Mouse (Mus musculus) liver, adult 2 months (tissue): ENCODE data around the gene Olfr1311. TPM values are rescaled to one million over a fixed set of nuclear protein-coding genes. Genes with fewer than 3 reads are reported as not detected.
"Not testable (repeated sequence)": the region's sequence is repeated elsewhere in the genome, so short reads cannot be mapped to it uniquely, and the experiment has no call there.

Experiments
- DNase-seq: peaks from one replicate; pipeline ENCODE4 v3.0.0-alpha.2; 2011; ENCODE audit warnings: low read depth, low spot score; ENCODE audit errors: extremely low read depth
- H3K27ac ChIP-seq: fragments of 200-500 bp; replicated peaks from 2 replicates; pipeline ENCODE4 v1.5.1; 2012; ENCODE audit warnings: low read depth, mild to moderate bottlenecking, control low read depth, inconsistent platforms, low read length; ENCODE audit not compliant: insufficient read depth
- H3K27me3 ChIP-seq: fragments of 200-500 bp; 2 replicates; pipeline ENCODE4 v1.6.1; 2012; ENCODE audit warnings: mild to moderate bottlenecking, moderate library complexity, low read length, inconsistent platforms; ENCODE audit not compliant: control insufficient read depth, insufficient read depth
- H3K36me3 ChIP-seq: fragments of 200-500 bp; 2 replicates; pipeline ENCODE4 v1.6.1; 2012; ENCODE audit warnings: low read length, inconsistent platforms; ENCODE audit not compliant: control insufficient read depth, insufficient read depth
- H3K4me1 ChIP-seq: fragments of 200-500 bp; 2 replicates; pipeline ENCODE4 v1.6.1; 2011; ENCODE audit warnings: low read length; ENCODE audit not compliant: control insufficient read depth, insufficient read depth
- H3K4me3 ChIP-seq: fragments of 200-500 bp; 2 replicates; pipeline ENCODE4 v1.5.1; 2011; ENCODE audit warnings: low read depth, mild to moderate bottlenecking, control low read depth, low read length, moderate library complexity; ENCODE audit not compliant: insufficient read depth
- H3K79me2 ChIP-seq: fragments of 200-500 bp; 2 replicates; pipeline ENCODE4 v1.6.1; 2012; ENCODE audit warnings: inconsistent platforms, mild to moderate bottlenecking, low read length, moderate library complexity; ENCODE audit not compliant: control insufficient read depth, insufficient read depth
- H3K9ac ChIP-seq: fragments of 200-500 bp; 2 replicates; pipeline ENCODE4 v1.6.1; 2012; ENCODE audit warnings: low read depth, mild to moderate bottlenecking, control low read depth, inconsistent platforms, low read length
- CTCF ChIP-seq: fragments of 200-500 bp; IDR thresholded peaks from 2 replicates; pipeline ENCODE4 v1.5.1; 2011; ENCODE audit warnings: low read depth, low read length, control low read depth
- POLR2A ChIP-seq: fragments of 200-500 bp; IDR thresholded peaks from 2 replicates; pipeline ENCODE4 v1.6.1; 2011; ENCODE audit warnings: low read length, control low read depth; ENCODE audit not compliant: insufficient read depth; ENCODE audit errors: extremely low read depth
- WGBS: fragments of 180-500 bp; shearing (Covaris S2); methylation state at CpG from one replicate; pipeline ENCODE4 v1.1.7; 2018; 5-methylcytosine and 5-hydroxymethylcytosine counted together
- polyA plus RNA-seq: library from polyadenylated mRNA; depleted of rRNA; stranded (reverse); fragments of >200 nt; gene quantifications from 2 replicates; pipeline ENCODE4 v1.2.3, GENCODE M21; 2012; rRNA removed
- total RNA-seq: library from RNA; depleted of rRNA; stranded (reverse); fragments of >200 nt; gene quantifications from 2 replicates; pipeline ENCODE4 v1.2.3, GENCODE M21; 2014; rRNA removed

The Olfr1311 gene
- total RNA-seq: not detected in 2 replicates
- not detected in 2 replicates for polyA plus RNA-seq

GRCm38 (mm10) chr2:112024312-112024711, at the start of gene Olfr1311:
Gene Olfr1311, minus strand, starts transcription at chr2:112024412.
- DNase-seq: no peak
- Histone ChIP-seq H3K4me1 (no peaks in the 10 kb centered on the region), H3K4me3 (no peak within 1 kb of the TSS), H3K27me3 (no peaks in the 10 kb centered on the region), H3K9ac (no peak within 1 kb of the TSS), H3K27ac (no peak within 1 kb of the TSS), H3K36me3 (no peaks in the 10 kb centered on the region), H3K79me2 (no peaks in the 10 kb centered on the region)
- TF ChIP-seq POLR2A: no peak
- TF ChIP-seq CTCF: no peak
- WGBS: 85% methylated on average over 2 of the region's 2 CpGs

- Histone ChIP-seq H3K4me3 (no peak within 1 kb of the TSS), H3K79me2 (no peaks in the 10 kb centered on the region), H3K4me1 (no peaks in the 10 kb centered on the region), H3K36me3 (no peaks in the 10 kb centered on the region), H3K9ac (no peak within 1 kb of the TSS), H3K27ac (no peak within 1 kb of the TSS), H3K27me3 (no peaks in the 10 kb centered on the region)
- no peak for DNase-seq
- 20% methylated on average over 1 of the region's 1 CpGs for WGBS
- TF ChIP-seq POLR2A: no peak
- TF ChIP-seq CTCF: no peak
Measured at GRCm38 (mm10) chr2:112050138-112050537, 25.9 kb upstream of the Olfr1311 start, which contains the start of gene Olfr1312. Gene Olfr1312, minus strand, starts transcription at chr2:112050238.

GRCm38 (mm10) chr2:112026971-112027370, 2.8 kb upstream of the Olfr1311 start:
- not testable (repeated sequence) for H3K36me3 ChIP-seq, H3K27ac ChIP-seq, H3K4me3 ChIP-seq, H3K27me3 ChIP-seq, H3K79me2 ChIP-seq, DNase-seq, H3K4me1 ChIP-seq, H3K9ac ChIP-seq
- 34% methylated on average over 6 of the region's 6 CpGs for WGBS

- no peak overlapping the region for H3K27ac ChIP-seq
- H3K27me3 ChIP-seq: no peaks in the 10 kb centered on the region
- WGBS: 74% methylated on average over 3 of the region's 3 CpGs
- TF ChIP-seq POLR2A (no peak), CTCF (no peak)
- H3K36me3 ChIP-seq: no peaks in the 10 kb centered on the region
- no peak for DNase-seq
- H3K79me2 ChIP-seq: no peaks in the 10 kb centered on the region
- H3K4me1 ChIP-seq: no peaks in the 10 kb centered on the region
- H3K9ac ChIP-seq: no peak overlapping the region
- no peak overlapping the region for H3K4me3 ChIP-seq
Measured at GRCm38 (mm10) chr2:112014900-112015299, 9.3 kb downstream of the Olfr1311 start.

GRCm38 (mm10) chr2:112012608-112013007, 11.6 kb downstream of the Olfr1311 start, which contains the start of gene Olfr1310:
Gene Olfr1310, minus strand, starts transcription at chr2:112012708.
- H3K27ac ChIP-seq: no peak within 1 kb of the TSS
- H3K4me1 ChIP-seq: no peaks in the 10 kb centered on the region
- TF ChIP-seq CTCF (no peak), POLR2A (no peak)
- H3K36me3 ChIP-seq: no peaks in the 10 kb centered on the region
- no peaks in the 10 kb centered on the region for H3K27me3 ChIP-seq
- H3K9ac ChIP-seq: no peak within 1 kb of the TSS
- H3K79me2 ChIP-seq: no peaks in the 10 kb centered on the region
- DNase-seq: no peak
- no peak within 1 kb of the TSS for H3K4me3 ChIP-seq

GRCm38 (mm10) chr2:111990181-111990580, 34.0 kb downstream of the Olfr1311 start, which contains the start of gene Olfr1309:
Gene Olfr1309, minus strand, starts transcription at chr2:111990281.
- no peak within 1 kb of the TSS for H3K9ac ChIP-seq
- H3K27ac ChIP-seq: no peak within 1 kb of the TSS
- H3K27me3 ChIP-seq: no peaks in the 10 kb centered on the region
- no peak for DNase-seq
- H3K79me2 ChIP-seq: no peaks in the 10 kb centered on the region
- no peak for TF ChIP-seq POLR2A
- TF ChIP-seq CTCF: no peak
- H3K36me3 ChIP-seq: no peaks in the 10 kb centered on the region
- 43% methylated on average over 1 of the region's 1 CpGs for WGBS
- no peak within 1 kb of the TSS for H3K4me3 ChIP-seq
- H3K4me1 ChIP-seq: no peaks in the 10 kb centered on the region

Other genes with a start within 250 kb of the Olfr1311 start
- gene Olfr1302, start 247.0 kb downstream of the Olfr1311 start, total RNA-seq: not detected in 2 replicates
- gene Olfr1302, start 247.0 kb downstream of the Olfr1311 start, polyA plus RNA-seq: not detected in 2 replicates
- not detected in 2 replicates for gene Olfr1303, start 204.1 kb downstream of the Olfr1311 start, total RNA-seq
- not detected in 2 replicates for gene Olfr1303, start 204.1 kb downstream of the Olfr1311 start, polyA plus RNA-seq
- not detected in 2 replicates for gene Olfr1305, start 147.3 kb downstream of the Olfr1311 start, total RNA-seq
- not detected in 2 replicates for gene Olfr1305, start 147.3 kb downstream of the Olfr1311 start, polyA plus RNA-seq
- not detected in 2 replicates for gene Olfr1306, start 108.1 kb downstream of the Olfr1311 start, total RNA-seq
- not detected in 2 replicates for gene Olfr1306, start 108.1 kb downstream of the Olfr1311 start, polyA plus RNA-seq
- gene Olfr1307, start 75.0 kb downstream of the Olfr1311 start, total RNA-seq: not detected in 2 replicates
- not detected in 2 replicates for gene Olfr1307, start 75.0 kb downstream of the Olfr1311 start, polyA plus RNA-seq
- gene Olfr1308, start 59.5 kb downstream of the Olfr1311 start, total RNA-seq: not detected in 2 replicates
- not detected in 2 replicates for gene Olfr1308, start 59.5 kb downstream of the Olfr1311 start, polyA plus RNA-seq
- gene Olfr1309, start 34.1 kb downstream of the Olfr1311 start, total RNA-seq: not detected in 2 replicates
- not detected in 2 replicates for gene Olfr1309, start 34.1 kb downstream of the Olfr1311 start, polyA plus RNA-seq
- gene Olfr1310, start 11.7 kb downstream of the Olfr1311 start, total RNA-seq: not detected in 2 replicates
- not detected in 2 replicates for gene Olfr1310, start 11.7 kb downstream of the Olfr1311 start, polyA plus RNA-seq
- gene Olfr1312, start 25.8 kb upstream of the Olfr1311 start, total RNA-seq: not detected in 2 replicates
- not detected in 2 replicates for gene Olfr1312, start 25.8 kb upstream of the Olfr1311 start, polyA plus RNA-seq
- gene Olfr1313, start 53.4 kb upstream of the Olfr1311 start, total RNA-seq: not detected in 2 replicates
- not detected in 2 replicates for gene Olfr1313, start 53.4 kb upstream of the Olfr1311 start, polyA plus RNA-seq
- gene Olfr1314, start 72.4 kb upstream of the Olfr1311 start, total RNA-seq: not detected in 2 replicates
- not detected in 2 replicates for gene Olfr1314, start 72.4 kb upstream of the Olfr1311 start, polyA plus RNA-seq
- not detected in 2 replicates for gene Olfr1315-ps1, start 91.0 kb upstream of the Olfr1311 start, total RNA-seq
- gene Olfr1315-ps1, start 91.0 kb upstream of the Olfr1311 start, polyA plus RNA-seq: not detected in 2 replicates
- not detected in 2 replicates for gene Olfr1316, start 110.6 kb upstream of the Olfr1311 start, total RNA-seq
- not detected in 2 replicates for gene Olfr1316, start 110.6 kb upstream of the Olfr1311 start, polyA plus RNA-seq
- not detected in 2 replicates for gene Olfr1317, start 115.9 kb upstream of the Olfr1311 start, total RNA-seq
- gene Olfr1317, start 115.9 kb upstream of the Olfr1311 start, polyA plus RNA-seq: not detected in 2 replicates
- gene Olfr1318, start 129.8 kb upstream of the Olfr1311 start, total RNA-seq: not detected in 2 replicates
- gene Olfr1318, start 129.8 kb upstream of the Olfr1311 start, polyA plus RNA-seq: not detected in 2 replicates
- 0.09 and 0.67 TPM in 2 replicates for gene Lpcat4, start 215.1 kb upstream of the Olfr1311 start, total RNA-seq
- gene Lpcat4, start 215.1 kb upstream of the Olfr1311 start, polyA plus RNA-seq: 2.2 and 2.4 TPM in 2 replicates
- not detected in 2 replicates for gene Nutm1, start 234.9 kb upstream of the Olfr1311 start, total RNA-seq
- not detected in 2 replicates for gene Nutm1, start 234.9 kb upstream of the Olfr1311 start, polyA plus RNA-seq
- 71.2 and 82.6 TPM in 2 replicates for gene Nop10, start 237.5 kb upstream of the Olfr1311 start, total RNA-seq
- gene Nop10, start 237.5 kb upstream of the Olfr1311 start, polyA plus RNA-seq: 61.7 and 67.8 TPM in 2 replicates
- gene Slc12a6, start 241.4 kb upstream of the Olfr1311 start, total RNA-seq: 12.9 and 14.8 TPM in 2 replicates
- gene Slc12a6, start 241.4 kb upstream of the Olfr1311 start, polyA plus RNA-seq: 4.0 and 5.2 TPM in 2 replicates
- not detected in 2 replicates for gene Gm21985, start 241.9 kb upstream of the Olfr1311 start, total RNA-seq
- not detected in 2 replicates for gene Gm21985, start 241.9 kb upstream of the Olfr1311 start, polyA plus RNA-seq